Mouse (Mus musculus): Measurements from ENCODE around the gene Sgcg.

DNA sequence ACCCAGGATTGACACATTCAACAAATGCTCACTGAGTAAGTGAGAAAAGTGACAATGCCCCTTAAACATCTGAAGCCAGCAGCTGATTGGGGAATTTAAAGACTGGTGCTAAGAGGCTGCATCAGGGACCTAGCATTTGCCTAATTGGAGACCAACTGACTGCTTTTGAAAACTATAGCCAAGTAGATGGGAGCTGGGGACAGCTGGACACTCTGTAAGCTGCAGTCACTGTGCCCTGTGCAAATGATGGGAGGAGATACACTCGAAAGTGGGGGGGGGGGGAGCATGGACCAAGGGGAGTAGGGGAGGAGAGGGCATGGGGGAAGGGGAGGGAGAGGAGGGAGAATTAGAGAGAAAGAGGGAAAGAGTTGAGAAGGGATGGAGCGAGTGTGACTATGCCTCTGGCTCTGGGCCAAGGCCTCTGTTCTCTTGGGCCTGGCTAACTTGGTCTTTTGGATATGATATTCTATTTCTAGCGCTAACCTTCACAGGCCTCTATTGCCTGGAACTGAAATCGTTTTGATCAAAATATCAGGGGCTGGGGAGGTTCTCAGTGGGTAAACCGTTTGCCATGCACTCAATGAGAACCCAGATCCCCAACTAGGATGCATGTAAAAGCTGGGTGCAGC lies 22.3 kb downstream of the Sgcg start:
- TF ChIP-seq CTCF (IDR thresholded peaks at IDR 0.05; ENCODE audit: control insufficient read depth, insufficient read depth, insufficient replicate concordance, low read depth, low read length) (no peak), POLR2A (IDR thresholded peaks at IDR 0.05; ENCODE audit: control insufficient read depth, low read depth, low read length) (no peak)

Data from testis, adult 2 months (tissue).